Mouse (Mus musculus): ENCODE data around the gene Il6ra.

- TF ChIP-seq POLR2A (IDR thresholded peaks at IDR 0.05; ENCODE audit: insufficient read depth, low read length) (no peak), EP300 (IDR thresholded peaks at IDR 0.05; ENCODE audit: insufficient read depth, low read depth, low read length) (no peak)
These were observed 29.9 kb upstream of the Il6ra start for GRCm38 (mm10) chr3:89942894-89943293.
